Mouse (Mus musculus): Measurements from ENCODE around the gene Ptcd1.

- TF ChIP-seq CTCF (IDR thresholded peaks at IDR 0.05; ENCODE audit: extremely low read depth, insufficient read depth, low read length) (no peak), POLR2A (IDR thresholded peaks at IDR 0.05; ENCODE audit: extremely low read depth, insufficient read depth, low read length) (no peak)
Measured at GRCm38 (mm10) chr5:145116316-145116715, 50.6 kb downstream of the Ptcd1 start.

Data from cortical plate, adult 2 months (tissue).